Mouse (Mus musculus) spleen, adult 12 weeks (tissue): ENCODE measurements around the gene Comtd1.

Source experiments
- DNase-seq: peaks from one replicate; pipeline ENCODE4 v3.0.0; 2022; ENCODE audit warnings: low spot score

Gene Comtd1

DNA sequence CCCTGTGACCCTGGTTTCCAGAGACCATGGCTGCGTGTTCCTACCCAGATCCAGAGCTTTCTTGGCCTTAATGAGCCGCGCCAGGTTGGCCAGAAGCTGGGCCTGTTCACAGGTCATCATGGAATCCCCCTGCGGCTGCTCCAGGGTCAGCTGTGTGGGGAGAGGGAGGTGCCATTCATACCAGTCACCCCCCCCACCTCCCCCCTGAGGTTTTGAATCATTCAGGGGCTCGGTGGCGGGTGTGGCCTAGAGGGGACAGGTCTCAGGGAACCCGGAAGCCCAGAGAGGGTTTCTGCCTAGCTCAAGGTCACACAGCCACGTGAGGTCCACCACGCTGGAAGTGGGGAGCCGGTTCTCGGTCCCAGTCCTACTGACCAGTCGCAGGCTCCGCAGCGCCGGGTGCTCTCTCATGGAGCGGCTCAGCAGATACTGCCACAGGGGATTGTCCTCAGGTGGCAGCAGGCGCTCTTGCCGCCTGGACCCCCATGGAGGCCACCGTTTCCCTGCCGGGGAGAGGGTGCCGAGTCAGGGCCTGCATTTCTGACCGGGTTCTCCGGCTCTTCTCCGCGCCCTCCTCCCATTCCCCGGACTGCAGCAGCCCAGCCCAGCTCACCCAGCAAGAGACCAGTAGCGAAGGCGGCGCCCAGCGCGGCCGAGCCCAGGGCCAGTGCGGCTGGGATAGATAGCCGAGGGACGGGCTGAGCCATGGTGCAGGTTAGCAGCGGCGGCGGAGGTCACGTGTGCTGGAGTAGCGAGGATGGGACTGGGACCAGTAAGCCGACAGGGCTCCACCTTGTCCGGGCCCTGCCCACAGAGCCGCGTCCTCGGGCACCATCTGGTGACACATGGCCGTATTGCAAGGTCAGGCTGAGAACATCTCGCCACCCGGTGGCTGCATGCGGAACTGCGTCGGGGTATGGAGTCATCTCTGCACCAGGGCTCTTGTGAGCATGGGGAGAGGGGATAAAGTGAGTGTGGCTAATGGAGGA lies at the start of gene Comtd1:
Comtd1 (minus strand) TSS at position 812 of the 989 bp plus-strand sequence.
- peak; percentile 93 for DNase-seq

DNA sequence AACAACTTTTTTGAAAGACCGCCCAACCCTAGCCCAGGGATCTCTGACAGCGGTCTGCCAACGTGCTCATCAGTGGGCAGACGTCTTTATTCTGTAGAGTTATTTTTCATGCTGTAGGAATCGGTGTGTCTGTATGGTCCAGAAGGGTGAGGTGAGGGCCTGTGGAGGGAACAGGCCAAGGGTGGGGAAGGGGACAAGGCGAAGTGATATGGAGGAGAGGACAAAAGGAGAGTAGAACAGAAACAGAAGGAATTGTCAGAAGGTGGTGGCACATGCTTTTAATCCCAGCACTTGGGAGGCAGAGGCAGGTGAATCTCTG lies 43.5 kb upstream of the Comtd1 start:
- no peak for DNase-seq

DNA sequence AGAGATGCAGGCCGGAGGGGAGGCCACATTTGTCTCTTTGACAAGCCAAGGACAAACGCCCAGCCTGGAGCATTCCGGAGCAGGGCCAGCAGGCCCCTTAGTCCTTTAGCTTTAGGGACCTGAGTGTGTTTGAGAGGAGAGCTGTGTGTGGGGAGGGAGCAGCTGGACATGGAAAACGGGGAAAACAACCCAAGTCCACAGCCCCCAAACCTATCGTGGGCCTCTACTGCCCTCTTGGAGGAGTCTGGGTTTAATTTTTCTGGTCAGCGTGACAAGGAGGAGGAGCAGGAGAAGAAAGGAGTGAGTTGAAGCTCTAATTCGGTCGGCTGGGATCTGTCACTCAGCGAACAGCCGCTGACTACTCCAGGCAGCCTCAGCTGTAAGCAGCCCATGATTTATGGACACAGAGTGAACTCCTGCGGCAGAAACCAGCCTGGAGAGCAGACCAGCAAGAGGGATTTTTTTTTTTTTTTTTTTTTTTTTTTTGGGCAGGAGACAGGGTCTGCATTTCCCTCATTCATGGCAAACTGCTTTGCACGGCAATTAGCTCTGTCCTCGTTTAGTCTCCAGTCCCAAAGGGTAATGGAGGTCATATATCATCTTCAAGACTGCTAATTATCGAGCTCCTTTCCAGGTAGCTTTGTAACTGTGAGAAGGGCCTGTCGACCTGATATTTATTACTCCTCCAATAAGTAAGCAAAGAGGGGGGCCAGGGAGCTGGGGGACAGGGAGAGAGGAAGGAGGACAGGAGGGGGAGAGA lies 43.0 kb upstream of the Comtd1 start:
- no peak for DNase-seq

DNA sequence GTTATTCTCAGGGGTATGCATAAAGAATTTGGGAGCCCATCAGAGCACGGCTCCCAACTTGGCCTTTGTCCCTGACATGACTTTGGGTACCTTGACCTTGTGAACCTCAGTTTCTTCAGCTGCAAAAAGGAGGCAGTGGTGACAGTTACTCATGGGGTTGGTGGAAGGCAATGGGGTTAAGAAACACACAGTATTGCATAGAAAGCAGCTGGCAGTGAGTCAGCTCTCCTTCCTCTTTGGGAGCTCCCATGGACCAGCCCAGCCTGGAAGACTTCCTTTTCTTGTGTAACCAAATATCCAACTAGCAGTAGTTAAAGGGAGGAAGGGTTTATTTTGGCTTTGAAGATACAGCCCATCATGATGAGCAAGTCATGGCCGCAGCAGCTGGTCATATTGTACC lies 41.7 kb upstream of the Comtd1 start:
- DNase-seq: no peak

DNA sequence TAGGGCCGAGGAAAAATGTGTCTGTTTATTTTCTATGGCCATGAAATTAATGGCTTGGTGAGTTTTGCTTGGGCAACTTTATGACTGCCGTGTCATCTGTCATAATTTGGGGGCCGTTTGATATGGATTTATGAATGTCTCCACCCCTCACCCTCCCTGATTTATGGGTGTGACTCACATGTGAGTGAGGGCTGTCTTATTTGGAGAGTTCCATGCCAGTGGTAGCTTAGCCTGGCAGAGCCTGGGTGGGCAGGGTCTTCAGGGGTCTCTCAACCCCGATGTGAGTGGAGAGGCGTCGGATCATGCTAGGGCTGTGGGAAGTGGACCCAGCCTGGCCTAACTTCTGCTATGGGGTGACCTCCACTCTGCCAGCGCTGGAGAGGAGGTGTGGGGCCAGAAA lies 18.0 kb upstream of the Comtd1 start:
- no peak for DNase-seq

DNA sequence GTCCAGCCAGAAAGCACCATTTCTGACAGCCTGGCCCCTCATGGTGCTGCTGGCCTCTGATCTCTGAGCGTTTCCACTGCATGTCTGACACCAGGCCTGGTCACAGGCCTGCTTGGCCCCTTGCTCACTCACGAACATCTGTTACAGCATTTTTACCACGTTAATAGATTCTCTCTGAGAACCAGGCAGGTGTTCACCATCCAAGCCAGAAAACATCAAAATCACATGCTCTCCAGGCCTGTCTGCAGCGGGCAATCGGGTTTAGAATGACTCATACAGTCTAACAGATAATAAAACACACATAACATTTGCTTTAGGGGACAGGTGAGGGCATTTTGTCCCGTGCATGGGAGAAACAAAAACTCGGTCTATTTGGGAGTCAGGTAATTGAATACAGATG lies 17.5 kb upstream of the Comtd1 start:
- DNase-seq: no peak

DNA sequence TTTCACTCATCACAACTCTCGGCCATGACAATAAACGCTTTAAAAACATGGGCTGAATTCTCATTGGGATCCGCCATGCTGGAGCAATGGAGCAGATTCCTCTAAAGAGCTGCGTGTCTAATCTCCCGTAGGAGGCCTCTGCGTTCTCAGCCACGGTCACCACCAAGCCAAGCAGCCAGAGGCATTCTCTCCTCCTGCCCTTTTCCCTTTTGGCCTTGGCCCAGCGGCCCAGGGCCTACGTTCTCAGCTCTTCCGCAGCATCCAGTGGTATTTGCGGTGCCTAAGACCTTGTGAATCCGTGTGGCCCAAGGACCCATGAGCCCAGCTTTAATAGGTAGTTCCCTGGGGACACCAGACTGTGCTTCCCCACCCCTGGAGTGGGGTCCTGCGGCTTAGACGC lies 8.1 kb upstream of the Comtd1 start:
- no peak for DNase-seq

DNA sequence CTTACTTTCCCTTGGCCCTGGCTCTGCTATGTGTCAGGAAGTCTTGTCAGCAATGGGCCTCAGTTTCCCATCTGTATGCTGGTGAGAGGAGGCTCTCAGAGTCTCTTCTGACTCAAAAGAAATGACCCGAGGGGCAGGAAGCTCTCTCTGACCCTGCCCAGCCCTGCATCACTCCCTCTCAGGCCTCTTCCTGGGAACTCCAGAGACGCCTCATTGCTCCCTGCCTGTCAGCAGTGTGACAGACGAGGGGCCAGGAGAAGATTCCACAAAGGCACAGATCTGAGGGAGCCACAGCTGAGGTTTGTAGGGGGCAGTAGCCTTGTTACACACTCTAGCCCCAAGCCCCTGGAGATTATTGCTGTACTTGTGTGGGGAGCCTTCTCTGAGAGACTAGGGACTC lies 7.2 kb upstream of the Comtd1 start:
- DNase-seq: no peak

DNA sequence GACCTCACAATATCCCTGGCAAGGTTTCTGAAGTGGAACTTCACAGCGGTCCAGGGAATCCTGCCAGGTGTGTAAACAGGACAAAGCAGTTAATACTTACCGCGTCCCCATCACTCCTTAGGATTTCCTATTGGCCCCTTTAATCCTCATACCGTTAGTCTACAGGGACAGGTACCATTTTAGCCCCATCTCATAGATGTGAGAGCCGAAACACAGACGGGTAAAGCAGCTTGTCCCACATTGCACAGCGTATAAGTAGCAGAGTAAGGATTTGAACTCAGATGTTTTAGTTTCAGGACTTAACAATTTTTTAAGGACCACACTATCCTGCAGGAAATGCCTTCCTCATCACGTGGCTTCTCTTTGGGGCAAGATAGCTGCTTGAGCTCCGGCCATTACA lies 5.5 kb upstream of the Comtd1 start:
- no peak for DNase-seq

DNA sequence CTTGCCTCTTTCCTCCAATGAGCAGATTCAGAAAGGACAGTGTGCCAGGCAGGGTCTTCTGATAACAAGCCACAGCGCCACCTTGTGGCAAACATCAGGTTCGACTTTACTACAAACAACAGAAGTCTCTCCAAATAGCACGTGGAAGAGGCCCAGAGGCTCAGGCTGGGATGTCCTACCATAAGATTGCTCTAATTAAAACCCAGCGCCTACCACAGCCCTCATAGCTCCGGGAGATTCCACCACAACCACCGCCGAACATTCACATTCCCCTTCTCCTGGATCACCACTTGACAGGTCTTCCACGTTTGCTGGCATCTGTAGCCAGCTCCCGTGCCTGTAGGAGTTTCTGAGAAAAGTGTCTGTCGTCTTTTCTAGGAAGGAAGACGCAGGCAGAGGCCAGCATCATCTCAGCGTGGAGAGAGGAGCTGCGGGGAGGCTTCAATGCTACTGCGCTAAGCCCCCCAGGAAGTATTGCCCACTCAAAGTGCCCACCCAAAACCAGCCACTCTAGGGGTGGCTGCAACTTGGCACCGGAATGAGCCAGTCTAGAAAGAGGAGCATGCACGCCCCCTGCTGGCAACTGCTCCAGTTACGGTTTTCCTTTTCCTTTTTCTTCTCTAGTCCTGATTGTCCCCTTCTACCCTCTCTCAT lies 4.8 kb upstream of the Comtd1 start:
- DNase-seq: peak; percentile 60

DNA sequence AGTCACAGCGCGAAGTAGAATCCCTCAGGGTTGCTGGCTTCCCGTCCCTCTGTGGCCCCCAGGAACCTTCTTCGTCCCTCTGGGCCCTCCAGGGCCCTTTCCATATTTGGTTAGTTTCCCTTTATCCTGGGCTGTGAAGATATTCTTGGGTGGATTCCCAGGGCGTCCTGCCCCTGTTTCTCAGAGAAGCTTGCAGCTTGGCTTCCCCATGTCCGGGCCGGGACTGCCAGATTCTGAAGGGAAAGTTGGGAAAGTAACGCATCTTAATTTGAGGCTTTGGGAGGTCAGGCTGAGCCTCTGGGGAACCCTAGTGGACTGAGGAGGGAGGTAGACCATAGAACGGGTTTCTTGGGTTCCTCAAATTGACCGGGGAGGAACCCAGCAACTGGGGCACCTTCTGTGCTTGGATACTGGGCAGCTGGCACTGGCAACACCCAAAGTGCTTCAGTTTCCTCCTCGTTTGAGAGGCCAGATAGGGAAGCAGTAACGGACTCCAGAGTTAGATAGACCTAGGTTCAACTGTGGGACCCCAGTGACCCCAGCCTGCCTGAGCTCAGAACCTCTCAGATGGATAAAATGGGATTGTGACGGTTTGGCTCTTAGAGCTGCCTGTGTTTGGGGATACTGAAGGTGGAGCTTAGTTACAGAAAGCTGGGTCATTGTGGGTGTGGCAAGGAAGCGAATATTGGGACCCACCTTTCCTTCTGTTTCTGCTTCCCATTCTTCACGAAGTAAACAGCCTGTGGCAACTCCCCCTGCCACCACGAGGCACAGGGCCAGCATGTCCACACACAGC lies 3.4 kb upstream of the Comtd1 start:
- DNase-seq: no peak

DNA sequence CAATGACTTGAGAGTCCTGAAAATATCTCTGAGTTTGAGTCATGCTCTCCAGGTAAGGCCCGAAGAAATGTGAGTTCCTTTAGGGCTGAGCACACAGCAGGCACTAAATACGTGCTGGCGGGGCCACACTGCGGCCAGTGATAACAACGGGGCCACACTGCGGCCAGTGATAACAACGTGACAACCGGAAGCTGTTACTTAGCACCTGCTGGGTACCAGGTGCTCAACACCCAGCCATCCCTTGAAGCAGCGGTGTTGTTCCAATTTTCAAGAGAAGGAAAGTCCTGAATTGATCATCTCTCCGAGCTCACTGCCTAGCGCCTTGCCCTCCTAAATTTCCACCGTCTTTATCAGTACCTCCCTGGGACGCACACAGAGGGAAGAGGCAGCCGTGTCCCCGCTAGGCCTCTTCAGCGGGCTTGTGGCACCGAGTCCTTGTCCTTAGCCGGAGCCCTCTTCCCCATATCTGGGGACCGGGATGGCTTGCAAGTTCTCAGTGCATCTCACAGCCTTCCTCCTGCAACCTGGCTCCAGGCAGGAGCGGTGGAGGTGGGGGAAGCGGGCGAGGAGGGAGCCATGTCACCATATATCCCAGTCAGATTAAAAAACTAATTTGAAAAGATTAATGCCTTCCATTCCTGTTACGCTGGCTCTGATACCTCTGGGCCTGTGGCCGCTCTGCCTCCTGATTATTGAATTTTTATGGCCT lies 1.8 kb upstream of the Comtd1 start:
- DNase-seq: peak; percentile 24

DNA sequence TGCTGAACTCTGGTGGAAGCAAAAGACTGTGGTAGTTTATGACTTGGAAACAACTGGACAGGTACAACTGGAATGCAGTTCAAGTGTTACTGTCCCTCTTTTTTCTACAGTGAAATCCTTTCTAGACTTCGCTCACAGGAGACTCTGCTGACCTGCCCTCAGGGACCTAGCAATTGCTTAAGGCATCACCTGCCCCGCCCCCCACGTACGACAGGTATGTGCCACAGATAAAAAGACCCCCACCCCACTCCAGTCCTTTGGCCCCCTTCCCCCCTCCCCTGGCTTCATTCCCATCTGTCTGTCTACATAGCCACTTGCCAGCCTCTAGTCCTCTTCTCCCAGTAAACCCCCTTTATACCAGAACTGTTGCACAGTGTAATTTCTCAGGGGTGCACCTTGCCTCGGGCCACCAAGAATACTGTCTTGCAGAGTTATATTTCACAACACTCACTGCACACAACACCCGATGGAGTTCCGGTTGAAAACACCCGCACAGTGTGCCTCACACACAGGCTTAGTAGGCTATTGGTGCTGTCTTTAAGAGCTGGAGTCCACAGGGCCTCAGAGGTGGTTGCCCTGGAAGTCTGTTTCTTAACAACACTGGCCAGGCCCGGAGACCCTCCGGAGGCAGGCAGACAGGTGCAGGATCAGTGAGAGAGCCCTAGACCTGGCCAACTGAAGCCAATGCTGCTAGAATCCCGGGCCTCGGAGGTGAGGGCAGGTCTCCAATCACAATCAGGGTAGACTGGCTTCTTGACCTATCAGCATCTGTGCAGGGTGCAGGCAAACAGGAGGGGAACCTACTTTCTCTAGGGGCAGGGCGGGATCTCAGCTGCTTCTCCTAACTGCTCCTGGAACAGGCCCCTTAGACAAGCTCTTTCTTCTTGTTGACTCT lies 994 bp upstream of the Comtd1 start:
- peak; percentile 26 for DNase-seq

DNA sequence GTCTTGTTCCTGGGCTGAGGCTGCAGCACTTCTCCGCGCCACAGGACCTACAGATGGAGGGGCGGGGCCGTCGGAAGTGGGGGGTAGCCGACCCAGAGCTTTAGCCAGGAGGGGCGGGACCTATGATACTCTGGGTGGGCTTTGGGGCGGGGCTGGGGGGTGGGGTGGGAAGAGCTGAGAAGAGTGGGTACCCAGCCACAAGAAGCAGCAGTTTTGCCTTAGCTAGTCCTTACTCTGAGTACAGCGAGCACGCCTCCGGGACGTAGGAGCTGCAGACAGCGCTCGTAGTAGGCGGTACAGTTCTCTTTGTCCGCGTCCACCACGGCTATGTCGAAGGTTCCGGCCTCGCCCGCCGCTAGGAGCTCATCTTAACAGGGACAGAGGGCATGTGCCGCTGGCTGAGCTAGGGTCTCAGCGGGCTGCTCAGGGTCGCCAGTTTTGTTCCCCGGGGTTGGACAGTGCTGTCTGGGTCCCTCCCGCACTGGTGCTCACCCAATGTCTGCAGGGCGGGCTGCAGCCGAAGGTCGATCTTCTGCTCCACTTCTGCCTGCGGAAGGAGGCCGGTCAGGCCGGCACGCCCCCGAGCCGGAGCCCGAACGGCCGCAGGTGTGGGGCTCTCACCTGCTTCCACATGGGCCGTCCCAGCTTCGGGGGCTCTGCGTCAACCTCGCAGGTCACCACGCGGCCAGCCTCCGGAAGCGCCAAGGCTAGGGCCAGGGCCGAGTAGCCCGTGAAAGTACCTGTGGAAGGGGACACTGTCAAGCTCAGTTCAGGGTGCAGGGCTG lies 1.2 kb downstream of the Comtd1 start:
- peak; percentile 32 for DNase-seq

DNA sequence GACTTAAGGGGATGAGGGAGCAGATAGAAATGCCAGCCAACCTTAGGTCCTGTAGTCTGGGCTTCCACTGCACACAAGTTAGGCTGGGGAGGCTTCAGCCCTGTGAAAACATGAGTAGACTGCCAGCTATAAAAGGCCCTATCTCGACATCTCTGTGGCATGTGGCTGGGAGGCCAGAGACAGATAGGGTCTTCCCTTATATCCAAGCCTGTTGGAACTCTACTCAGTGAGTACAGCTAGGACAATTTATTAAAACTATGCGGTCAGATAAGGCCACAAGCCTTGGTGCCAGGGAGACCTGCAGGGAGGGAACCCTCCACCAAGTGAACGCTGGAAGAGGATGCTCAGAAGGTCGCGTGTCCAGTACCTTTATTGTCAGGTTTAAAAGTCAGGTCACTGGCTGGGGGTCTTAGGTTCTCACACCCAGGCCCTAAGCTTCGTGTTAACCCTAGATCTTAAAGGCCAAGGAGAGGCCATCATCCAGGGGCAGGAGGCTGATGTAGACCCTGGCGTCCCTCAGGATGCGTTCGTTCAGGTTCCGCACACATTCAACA lies 1.9 kb downstream of the Comtd1 start:
- no peak for DNase-seq

DNA sequence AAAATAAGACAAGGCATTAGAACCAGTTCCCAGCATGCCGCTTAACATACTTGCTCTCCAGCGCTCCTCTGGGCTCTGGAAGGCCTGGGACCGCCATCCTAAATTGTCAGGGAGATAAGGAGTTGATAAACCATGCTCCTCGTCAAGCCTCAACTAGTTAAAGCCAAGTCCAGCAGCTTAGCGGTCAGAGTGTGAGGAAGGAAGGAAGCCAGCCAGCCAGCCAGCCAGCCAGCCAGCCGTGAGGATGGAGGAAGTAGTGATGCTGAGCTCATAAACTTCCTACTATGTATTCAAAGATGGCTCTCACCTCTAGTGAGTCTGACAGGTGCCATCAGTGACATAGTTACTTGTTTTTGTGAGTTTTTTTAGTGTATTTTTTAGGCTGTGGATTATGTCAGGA lies 5.5 kb downstream of the Comtd1 start:
- DNase-seq: no peak

DNA sequence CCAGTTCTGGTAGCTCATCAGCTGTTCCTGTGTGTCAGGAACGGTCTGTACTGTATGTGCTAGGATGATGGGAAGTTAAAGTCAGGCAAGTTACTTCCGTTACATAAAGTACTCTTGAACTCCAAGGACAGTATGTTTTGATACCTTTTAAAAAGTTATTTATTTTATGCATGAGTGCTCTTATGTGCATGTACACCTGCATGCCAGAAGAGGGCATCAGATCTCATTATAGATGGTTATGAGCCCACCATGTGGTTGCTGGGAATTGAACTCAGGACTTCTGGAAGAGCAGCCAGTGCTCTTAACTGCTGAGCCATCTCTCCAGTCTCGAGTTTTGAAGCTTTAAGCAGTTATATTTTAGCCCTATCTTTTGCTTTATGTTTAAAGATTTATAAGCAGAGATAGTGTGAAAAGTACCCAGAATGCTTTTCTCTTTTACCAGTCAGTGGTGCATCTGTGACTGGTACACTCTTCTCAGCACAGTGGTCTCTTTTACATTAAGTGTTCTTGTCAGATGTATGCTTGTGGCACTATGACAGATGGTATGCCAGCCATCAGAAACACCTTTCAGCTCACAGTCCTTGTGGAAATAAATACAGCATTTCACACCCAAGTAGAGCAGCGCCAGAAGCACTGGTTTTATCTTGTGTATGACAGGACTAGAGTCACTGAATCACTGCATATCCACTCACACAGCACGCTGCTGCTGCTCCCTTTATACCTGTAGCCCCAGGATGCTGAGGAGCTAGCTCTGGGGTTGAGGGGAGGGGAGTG lies 6.8 kb downstream of the Comtd1 start:
- DNase-seq: no peak

DNA sequence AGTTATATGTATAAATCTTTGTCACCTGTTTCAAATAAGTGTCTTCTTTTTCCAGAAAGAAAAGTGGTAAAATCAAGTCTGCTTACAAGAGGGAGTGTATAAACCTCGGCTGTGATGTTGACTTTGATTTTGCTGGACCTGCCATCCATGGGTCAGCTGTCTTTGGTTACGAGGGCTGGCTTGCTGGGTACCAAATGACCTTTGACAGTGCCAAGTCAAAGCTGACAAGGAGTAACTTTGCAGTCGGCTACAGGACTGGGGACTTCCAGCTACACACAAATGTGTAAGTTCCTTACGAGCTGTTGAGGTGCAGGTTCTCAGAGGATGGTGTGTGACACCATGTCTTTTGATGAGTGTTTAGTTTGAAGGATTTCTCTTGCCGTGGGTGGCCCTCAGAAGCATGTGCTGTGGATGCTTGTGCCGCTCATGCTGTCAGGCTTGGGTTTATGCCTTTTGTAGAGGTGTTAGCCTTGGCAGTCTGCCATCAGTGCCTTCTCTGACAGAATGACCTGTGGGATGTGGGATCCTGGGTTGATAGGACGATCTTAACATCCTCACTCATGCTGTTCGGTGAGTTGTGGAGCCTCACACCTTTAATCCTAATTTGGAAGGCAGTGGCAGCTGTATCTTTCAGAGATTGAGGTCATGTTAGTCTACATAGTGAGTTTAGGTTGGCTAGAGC lies 10.3 kb downstream of the Comtd1 start:
- no peak for DNase-seq
